Mouse (Mus musculus): ENCODE measurements around the gene Il16.

DNA sequence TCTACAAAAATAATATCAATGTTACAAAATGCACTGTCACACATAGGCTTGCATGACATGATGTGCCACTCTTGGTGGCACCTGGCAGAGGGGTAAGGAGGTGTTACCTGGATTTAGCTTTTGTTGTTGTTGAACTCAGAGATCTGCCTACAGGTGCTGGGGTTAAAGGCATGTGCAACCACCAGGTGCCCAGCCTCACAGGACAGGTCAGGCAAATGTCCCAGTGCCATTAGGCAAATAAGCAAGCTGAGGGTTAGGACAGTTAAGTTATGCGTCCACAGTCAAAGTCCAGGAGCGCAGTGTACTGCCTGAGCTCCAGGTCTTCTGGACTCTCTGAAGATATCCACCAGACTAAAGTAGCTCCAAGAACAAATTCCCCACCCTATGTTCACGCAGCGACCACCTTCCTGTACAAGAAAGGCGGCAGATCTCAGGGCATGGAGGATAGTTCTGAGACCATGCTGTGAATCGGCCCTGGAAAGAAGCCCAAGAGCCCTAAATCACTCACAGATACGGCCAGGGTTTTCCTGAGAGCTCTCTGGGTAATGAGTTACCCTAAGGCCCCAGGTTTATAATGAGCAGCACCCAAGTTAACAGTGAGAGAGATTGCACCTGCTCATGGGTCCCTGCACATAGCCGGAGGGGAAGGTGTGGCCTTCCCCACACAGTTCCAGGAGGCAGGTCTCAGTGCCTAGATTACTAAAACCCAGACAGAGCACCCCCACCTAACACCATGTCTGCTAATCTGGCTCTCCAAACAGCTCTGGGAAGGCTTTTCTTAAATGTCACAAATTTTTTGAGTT is 107.5 kb downstream of the Il16 start:
- TF ChIP-seq POLR2A (IDR thresholded peaks at IDR 0.05; ENCODE audit: extremely low read depth, insufficient read depth, low read length) (0 out of 2 replicates have a peak, but pooled peaks have one; percentile 17), CTCF (IDR thresholded peaks at IDR 0.05; ENCODE audit: low read depth, low read length) (no peak)
